Mouse (Mus musculus) Patski (cell line): Measurements from ENCODE around the gene Cfap74. TPM values are rescaled to one million over a fixed set of nuclear protein-coding genes. Genes with fewer than 3 reads are reported as not detected.

Source experiments
- ATAC-seq: fragments of 100-300 bp; one replicate; pipeline ENCODE4 v1.8.0; 2021
- CTCF ChIA-PET: fragments of 350-600 bp; sonication (Branson Sonifier 250); formaldehyde crosslinking; loops from one replicate; lab custom pipeline; 2022; ENCODE audit warnings: inconsistent platforms; lab: Charles Lee
- POLR2A ChIA-PET: fragments of 350-600 bp; sonication (Branson Sonifier 250); formaldehyde crosslinking; loops from one replicate; lab custom pipeline; 2022; ENCODE audit warnings: antibody characterized with exemption, inconsistent platforms; lab: Charles Lee
- DNase-seq: peaks from one replicate; pipeline ENCODE4 v3.0.0-alpha.2; 2011; ENCODE audit warnings: low read depth, low spot score
- H3K27me3 ChIP-seq: fragments of 371-371 bp; one replicate; pipeline ENCODE4 v1.5.1; 2021
- CTCF ChIP-seq: fragments of 100-300 bp; IDR thresholded peaks from one replicate; pipeline ENCODE4 v1.5.1; 2021
- in situ Hi-C: fragments of 300-500 bp; cut with MboI; formaldehyde crosslinking; loops from 3 replicates; pipeline ENCODE4 v1.11.1; 2018; ENCODE audit warnings: low pct_unique_long_range_greater_than_20kb, mixed read lengths
- polyA plus RNA-seq: library from polyadenylated mRNA; unstranded; gene quantifications from one replicate; pipeline ENCODE4 v1.2.3, GENCODE M21; 2021

Cfap74 gene
- polyA plus RNA-seq, 1 experiment from 2014 or later = 2.2 TPM

GRCm38 (mm10) chr4:155490990-155491504 is 82.1 kb downstream of the Cfap74 start, which contains the start of gene Gnb1:
Gene Gnb1, plus strand, starts transcription at chr4:155491361.
- no peak for DNase-seq
- POLR2A ChIA-PET = no interaction called here
- in situ Hi-C loops = no loop called here
- CTCF ChIA-PET = no interaction called here
- no peak for TF ChIP-seq CTCF
- H3K27me3 ChIP-seq = no peaks in the 10 kb centered on the region
- ATAC-seq = no peak

GRCm38 (mm10) chr4:155491529-155492130 is 82.6 kb downstream of the Cfap74 start:
- DNase-seq = no peak
- in situ Hi-C loops = no loop called here
- ChIA-PET POLR2A (no interaction called here), CTCF (interaction anchor here (0.7 kb wide), 1 partner anchor 14 kb away, joined by 3 read pairs; no protein-coding TSS in a partner anchor)
- TF ChIP-seq CTCF = no peak
- no peaks in the 10 kb centered on the region for H3K27me3 ChIP-seq
- ATAC-seq = no peak

DNA sequence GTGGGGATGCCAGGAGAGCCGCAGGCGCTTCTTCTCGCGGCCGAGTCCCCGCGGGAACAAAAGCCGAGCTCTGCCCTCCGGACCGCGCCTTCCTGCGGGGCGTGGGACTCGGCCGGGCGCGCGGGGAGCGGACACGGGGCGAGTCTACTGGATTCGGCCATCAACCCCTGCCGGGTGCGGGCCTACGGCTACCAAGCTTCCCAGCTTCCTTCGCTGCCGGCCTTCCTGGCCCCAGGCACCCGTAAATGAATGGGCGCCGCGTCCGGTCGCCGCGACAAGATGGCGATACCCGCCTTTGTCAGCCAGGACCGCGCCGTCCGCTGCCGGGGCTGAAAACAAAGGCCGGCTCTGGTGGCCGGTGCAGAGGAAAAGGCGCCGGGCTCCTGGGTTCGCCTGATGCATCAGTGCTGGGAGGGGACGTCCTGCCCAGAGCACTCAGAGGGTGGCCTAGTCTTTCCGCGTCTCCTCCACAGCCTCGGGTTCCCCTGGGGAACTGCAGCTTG is 83.2 kb downstream of the Cfap74 start:
- TF ChIP-seq CTCF = no peak
- in situ Hi-C loops = no loop called here
- CTCF ChIA-PET = interaction anchor here (0.7 kb wide), 1 partner anchor 13 kb away, joined by 3 read pairs; no protein-coding TSS in a partner anchor
- DNase-seq (no peak), ATAC-seq (peak; percentile 27)
- no peaks in the 10 kb centered on the region for H3K27me3 ChIP-seq
- POLR2A ChIA-PET = interaction anchor here (0.7 to 2.4 kb wide), 2 partner anchors 10 to 69 kb away, joined by 3 to 7 read pairs; no protein-coding TSS in a partner anchor

DNA sequence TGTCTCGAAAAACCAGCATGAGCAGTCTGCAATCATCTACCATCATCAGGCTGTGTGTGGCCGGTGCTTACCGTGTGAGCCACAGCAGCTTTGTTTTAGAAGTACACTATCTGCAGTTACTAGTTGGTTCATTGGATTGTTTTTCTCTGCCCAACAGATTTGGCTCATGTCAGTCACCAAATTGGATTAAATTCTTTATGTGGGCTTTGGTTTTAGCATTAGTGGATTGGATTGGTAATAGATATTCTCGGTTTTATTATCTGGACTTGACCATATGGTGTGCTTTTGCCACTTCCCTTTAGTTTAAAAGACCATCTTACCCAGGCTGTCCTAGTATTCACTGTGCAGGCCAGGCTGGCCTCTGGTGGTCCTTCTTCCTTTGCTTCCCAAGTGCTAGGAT is 85.9 kb downstream of the Cfap74 start:
- ChIA-PET CTCF (interaction anchor here (2.1 kb wide), 1 partner anchor 42 kb away, joined by 4 read pairs; no protein-coding TSS in a partner anchor), POLR2A (no interaction called here)
- no peaks in the 10 kb centered on the region for H3K27me3 ChIP-seq
- no peak for TF ChIP-seq CTCF
- ATAC-seq (no peak), DNase-seq (no peak)
- in situ Hi-C loops = no loop called here

DNA sequence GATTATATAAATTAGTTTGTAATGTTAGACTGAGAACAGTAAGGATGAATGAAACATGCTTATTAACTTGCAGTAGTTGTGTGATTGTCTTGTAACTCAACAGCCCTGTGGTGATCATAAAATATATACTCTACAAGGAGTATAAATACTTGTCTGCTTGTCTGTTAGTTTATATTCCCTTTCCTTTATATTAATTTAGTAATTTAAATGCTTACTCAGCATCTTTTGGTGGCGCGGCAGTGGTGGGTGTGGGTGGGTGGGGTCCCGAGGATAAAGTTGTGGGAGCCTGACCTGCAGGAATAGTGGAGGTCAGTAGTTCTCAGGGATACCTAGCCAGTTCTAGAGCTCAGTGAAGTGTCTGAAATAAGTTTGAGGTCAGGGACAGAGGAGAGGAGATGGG is 89.0 kb downstream of the Cfap74 start:
- no peak for DNase-seq
- in situ Hi-C loops = no loop called here
- ChIA-PET CTCF (no interaction called here), POLR2A (no interaction called here)
- TF ChIP-seq CTCF = no peak
- H3K27me3 ChIP-seq = no peaks in the 10 kb centered on the region
- no peak for ATAC-seq

DNA sequence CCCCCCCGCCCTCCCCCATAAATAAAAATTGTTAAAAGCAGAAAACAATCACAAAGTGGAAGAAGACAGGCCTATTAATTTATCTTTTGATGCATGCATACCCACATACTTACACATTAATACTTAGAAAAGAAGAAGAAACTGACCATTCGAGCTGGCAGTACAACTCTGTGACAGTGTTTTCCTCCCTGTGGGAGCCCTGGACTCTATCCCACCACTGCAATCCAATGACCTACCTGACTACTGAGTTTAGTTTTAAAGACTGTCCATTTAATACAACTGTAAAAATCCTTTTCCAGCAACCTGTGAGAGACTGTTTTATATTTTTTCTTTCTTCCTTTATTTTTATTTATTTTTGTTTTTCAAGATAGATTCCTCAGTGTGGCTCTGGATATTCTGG is 92.1 kb downstream of the Cfap74 start:
- CTCF ChIA-PET = no interaction called here
- in situ Hi-C loops = no loop called here

GRCm38 (mm10) chr4:155505067-155505466 is 96.1 kb downstream of the Cfap74 start:
- CTCF ChIA-PET = interaction anchor here (0.6 to 1.3 kb wide), 2 partner anchors 13 to 240 kb away, joined by 3 read pairs; no protein-coding TSS in a partner anchor
- ATAC-seq (no peak), DNase-seq (no peak)
- in situ Hi-C loops = no loop called here
- no peaks in the 10 kb centered on the region for H3K27me3 ChIP-seq
- POLR2A ChIA-PET = no interaction called here
- no peak for TF ChIP-seq CTCF

More for the DNA sequence above, 92.1 kb downstream of the Cfap74 start:
- TF ChIP-seq CTCF = no peak
- no peak for DNase-seq
- ATAC-seq = no peak
- POLR2A ChIA-PET = no interaction called here
- no peaks in the 10 kb centered on the region for H3K27me3 ChIP-seq

DNA sequence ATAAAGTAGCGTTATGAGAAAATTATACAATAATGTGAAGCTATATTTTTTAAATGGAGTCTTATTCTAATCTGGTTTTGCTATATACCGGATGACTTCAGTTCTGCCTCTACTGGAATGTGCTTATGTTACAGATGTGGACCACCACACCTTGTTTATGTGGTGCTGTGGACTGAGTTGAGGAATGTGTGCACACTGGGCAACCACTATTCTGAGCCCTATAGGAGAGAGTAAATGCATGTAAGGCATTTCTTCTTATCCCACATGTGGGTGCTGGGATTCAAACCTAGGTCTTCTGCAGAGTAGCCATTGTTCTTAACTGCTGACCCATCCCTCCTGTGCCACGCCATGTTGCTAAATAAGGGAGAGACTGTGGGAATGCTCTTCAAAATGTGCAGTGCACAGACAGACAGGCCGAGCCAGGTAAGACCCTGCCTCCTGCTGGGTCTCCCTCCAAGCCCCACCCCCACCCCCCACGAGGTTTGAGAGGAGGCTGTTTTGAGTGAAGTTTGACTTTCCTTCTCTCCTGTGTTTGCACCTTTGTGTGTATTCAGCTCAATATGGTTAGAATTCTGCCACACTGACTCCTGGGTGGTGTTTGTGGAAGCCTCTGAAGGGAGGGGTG is 96.8 kb downstream of the Cfap74 start:
- no peak for ATAC-seq
- no peaks in the 10 kb centered on the region for H3K27me3 ChIP-seq
- CTCF ChIA-PET = interaction anchor here (1.3 kb wide), 1 partner anchor 13 kb away, joined by 3 read pairs; no protein-coding TSS in a partner anchor
- in situ Hi-C loops = no loop called here
- TF ChIP-seq CTCF = no peak
- no peak for DNase-seq
- POLR2A ChIA-PET = interaction anchor here (0.6 kb wide), 1 partner anchor 22 kb away, joined by 4 read pairs; no protein-coding TSS in a partner anchor

- in situ Hi-C loops = no loop called here
- peak; percentile 37 for DNase-seq
- H3K27me3 ChIP-seq = no peaks in the 10 kb centered on the region
- no peak for TF ChIP-seq CTCF
- ATAC-seq = no peak
- ChIA-PET POLR2A (interaction anchor here (0.6 kb wide), 1 partner anchor 26 kb away, joined by 3 read pairs; no protein-coding TSS in a partner anchor), CTCF (no interaction called here)
Observed at GRCm38 (mm10) chr4:155508614-155509013, 99.6 kb downstream of the Cfap74 start.

GRCm38 (mm10) chr4:155510981-155511380 is 102.0 kb downstream of the Cfap74 start:
- DNase-seq (no peak), ATAC-seq (no peak)
- H3K27me3 ChIP-seq = no peaks in the 10 kb centered on the region
- TF ChIP-seq CTCF = no peak
- in situ Hi-C loops = no loop called here
- ChIA-PET CTCF (interaction anchor here (1.8 kb wide), 1 partner anchor 16 kb away, joined by 4 read pairs; no protein-coding TSS in a partner anchor), POLR2A (no interaction called here)
